Mouse (Mus musculus) bone marrow, adult 2 months (tissue): ENCODE results near the gene Ube2d2b.

Experiments used
- CTCF ChIP-seq: fragments of 200-500 bp; IDR thresholded peaks from 2 replicates; pipeline ENCODE4 v1.5.1; 2011; ENCODE audit warnings: low read length, control low read depth; ENCODE audit not compliant: control insufficient read depth, insufficient read depth
- POLR2A ChIP-seq: fragments of 200-500 bp; IDR thresholded peaks from 2 replicates; pipeline ENCODE4 v1.6.1; 2011; ENCODE audit warnings: low read depth, mild to moderate bottlenecking, control low read depth, low read length, borderline replicate concordance; ENCODE audit not compliant: control insufficient read depth

DNA sequence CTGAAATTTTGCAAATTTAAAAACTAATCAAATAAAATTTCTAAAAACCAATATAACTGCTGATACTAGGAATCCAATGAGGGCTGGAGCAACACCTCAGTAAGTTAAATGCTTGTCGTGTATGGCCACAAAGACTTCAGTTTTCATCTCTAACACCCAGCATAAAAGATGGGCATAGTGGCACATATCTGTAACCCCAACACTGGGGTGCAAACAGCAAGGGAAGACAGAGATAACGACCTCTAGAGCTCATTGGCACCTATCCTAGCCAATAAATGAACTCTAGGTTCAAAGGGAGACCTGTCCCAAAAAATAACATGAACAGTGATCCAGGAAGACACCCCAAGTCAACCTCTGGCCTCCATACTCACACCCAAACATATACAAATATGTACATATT, 37.9 kb upstream of the Ube2d2b start:
- TF ChIP-seq CTCF (no peak), POLR2A (no peak)
